Mouse (Mus musculus): ENCODE measurements at regions not wholly inside any gene's neighbourhood (a gene's known extent, or its start where the extent isn't known, plus 50 kb on each side); places are given as distances from the start of the nearest gene placed in this dataset.
"Not testable (repeated sequence)": the region's sequence is repeated elsewhere in the genome, so short reads cannot be mapped to it uniquely, and the experiment has no call there.

GRCm38 (mm10) chr4:18349157-18349556 lies 1256.1 kb upstream of the Gm12353 start:
- H3K9me3 ChIP-seq (ENCODE audit: low read length) = no peaks in the 10 kb centered on the region
- no peaks in the 10 kb centered on the region for H3K4me1 ChIP-seq (ENCODE audit: insufficient read depth, low read length)
- no peaks in the 10 kb centered on the region for H3K27me3 ChIP-seq (ENCODE audit: insufficient read depth, low read length)
- TF ChIP-seq CTCF (IDR thresholded peaks at IDR 0.05) = no peak
- H3K27ac ChIP-seq (ENCODE audit: low read depth, low read length) = no peak overlapping the region
- H3K9ac ChIP-seq (replicated peaks; ENCODE audit: low read length, poor library complexity, severe bottlenecking) = no peak overlapping the region
- ATAC-seq (ENCODE audit: low FRiP score) (no peak), DNase-seq (ENCODE audit: low spot score) (no peak)
- H3K4me3 ChIP-seq (ENCODE audit: low read depth, low read length) = no peak overlapping the region
- H3K4me2 ChIP-seq (ENCODE audit: low read depth, low read length, poor library complexity, severe bottlenecking) = no peak overlapping the region
- no peaks in the 10 kb centered on the region for H3K36me3 ChIP-seq (ENCODE audit: insufficient read depth, low read length)

DNA sequence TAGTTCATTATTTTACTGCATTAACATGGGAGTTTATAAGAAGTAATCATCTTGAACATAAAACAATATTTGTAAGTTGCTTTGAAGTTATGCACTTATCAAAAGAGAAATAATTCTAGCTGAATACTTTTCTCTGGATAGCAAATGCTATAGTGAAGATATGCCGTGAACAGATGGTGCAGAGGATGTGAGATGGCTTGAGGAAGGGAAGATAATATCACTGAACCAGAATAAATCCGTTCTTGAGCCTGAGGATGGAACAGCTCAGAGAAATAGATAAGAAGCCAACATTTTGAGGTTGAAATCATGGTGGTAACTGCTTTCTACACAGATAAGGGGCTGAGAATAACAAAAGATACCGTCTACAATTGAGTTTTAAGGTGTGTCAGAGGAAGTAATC lies 1239.7 kb upstream of the Gm12353 start:
- 70% methylated on average over 3 of the region's 3 CpGs for WGBS
- ATAC-seq (ENCODE audit: low FRiP score) (no peak), DNase-seq (ENCODE audit: low spot score) (no peak)
- Histone ChIP-seq H3K27ac (ENCODE audit: low read depth, low read length) (no peak overlapping the region), H3K9me3 (ENCODE audit: low read length) (no peaks in the 10 kb centered on the region), H3K4me2 (ENCODE audit: low read depth, low read length, poor library complexity, severe bottlenecking) (no peak overlapping the region), H3K36me3 (ENCODE audit: insufficient read depth, low read length) (no peaks in the 10 kb centered on the region), H3K4me3 (ENCODE audit: low read depth, low read length) (no peak overlapping the region), H3K27me3 (ENCODE audit: insufficient read depth, low read length) (no peaks in the 10 kb centered on the region), H3K4me1 (ENCODE audit: insufficient read depth, low read length) (no peaks in the 10 kb centered on the region), H3K9ac (replicated peaks; ENCODE audit: low read length, poor library complexity, severe bottlenecking) (no peak overlapping the region)
- no peak for TF ChIP-seq CTCF (IDR thresholded peaks at IDR 0.05)

DNA sequence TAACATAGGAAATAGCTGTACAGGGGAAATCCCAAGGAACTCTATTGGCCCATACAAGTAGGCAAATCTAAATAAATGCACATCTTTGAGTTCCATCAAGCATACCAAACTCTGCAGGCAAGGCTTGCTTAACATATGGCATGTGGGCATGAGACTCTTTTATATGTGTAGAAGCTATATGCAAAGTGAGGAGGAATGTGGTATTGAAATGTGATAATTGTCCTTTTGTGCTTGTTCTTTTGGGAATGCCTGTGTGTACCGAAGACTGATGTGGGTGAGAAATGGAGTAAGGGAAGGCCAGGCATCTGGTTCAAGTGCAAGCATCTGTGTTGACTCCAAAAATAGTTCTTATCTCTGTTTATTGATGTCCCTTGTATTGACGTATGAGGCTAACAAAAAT lies 1239.3 kb upstream of the Gm12353 start:
- Histone ChIP-seq H3K9ac (replicated peaks; ENCODE audit: low read length, poor library complexity, severe bottlenecking) (no peak overlapping the region), H3K27me3 (ENCODE audit: insufficient read depth, low read length) (no peaks in the 10 kb centered on the region), H3K9me3 (ENCODE audit: low read length) (no peaks in the 10 kb centered on the region), H3K27ac (ENCODE audit: low read depth, low read length) (no peak overlapping the region), H3K36me3 (ENCODE audit: insufficient read depth, low read length) (no peaks in the 10 kb centered on the region), H3K4me3 (ENCODE audit: low read depth, low read length) (no peak overlapping the region), H3K4me1 (ENCODE audit: insufficient read depth, low read length) (no peaks in the 10 kb centered on the region), H3K4me2 (ENCODE audit: low read depth, low read length, poor library complexity, severe bottlenecking) (no peak overlapping the region)
- DNase-seq (ENCODE audit: low spot score) (no peak), ATAC-seq (ENCODE audit: low FRiP score) (no peak)
- no peak for TF ChIP-seq CTCF (IDR thresholded peaks at IDR 0.05)
- WGBS = 90% methylated on average over 2 of the region's 2 CpGs

DNA sequence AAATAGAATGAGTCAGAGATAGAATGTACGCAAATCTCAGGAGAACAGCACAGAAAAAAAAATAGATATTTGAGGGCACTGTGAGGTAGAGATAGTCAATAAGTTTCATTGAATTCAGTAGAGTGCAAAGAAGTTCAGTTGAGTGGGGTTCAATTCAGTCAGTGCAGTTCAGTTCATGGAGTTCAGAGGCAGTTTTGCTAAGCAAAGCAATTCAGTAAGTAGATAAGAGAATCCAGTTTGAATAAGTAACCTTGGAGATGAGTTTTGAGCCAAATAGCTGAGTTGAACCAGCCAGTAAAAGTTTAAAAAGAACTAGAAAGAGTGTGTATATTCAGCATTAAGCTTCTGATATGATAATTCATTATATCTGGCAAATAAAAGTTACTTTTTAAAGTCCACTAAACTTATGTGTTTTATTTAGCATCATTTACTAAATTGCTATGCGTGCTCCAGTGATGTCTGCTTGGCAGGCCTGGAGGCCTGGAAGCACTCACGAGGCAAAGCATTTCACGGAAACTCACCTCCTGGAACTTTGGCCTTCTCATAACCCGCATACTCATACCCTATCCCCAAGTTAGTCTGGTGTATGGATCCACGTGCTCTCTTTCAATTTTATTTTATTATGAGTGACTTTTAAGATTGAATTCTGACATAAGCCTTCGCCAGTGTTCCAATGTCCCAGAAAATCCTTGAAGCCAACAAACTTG lies 1210.3 kb upstream of the Gm12353 start:
- H3K9me3 ChIP-seq (ENCODE audit: low read length) = no peaks in the 10 kb centered on the region
- H3K4me1 ChIP-seq (ENCODE audit: insufficient read depth, low read length) = no peaks in the 10 kb centered on the region
- no peaks in the 10 kb centered on the region for H3K27me3 ChIP-seq (ENCODE audit: insufficient read depth, low read length)
- DNase-seq (ENCODE audit: low spot score) (no peak), ATAC-seq (ENCODE audit: low FRiP score) (no peak)
- WGBS = 53% methylated on average over 7 of the region's 7 CpGs
- no peak overlapping the region for H3K4me2 ChIP-seq (ENCODE audit: low read depth, low read length, poor library complexity, severe bottlenecking)
- no peak for TF ChIP-seq CTCF (IDR thresholded peaks at IDR 0.05)
- H3K4me3 ChIP-seq (ENCODE audit: low read depth, low read length) = no peak overlapping the region
- H3K36me3 ChIP-seq (ENCODE audit: insufficient read depth, low read length) = no peaks in the 10 kb centered on the region
- H3K9ac ChIP-seq (replicated peaks; ENCODE audit: low read length, poor library complexity, severe bottlenecking) = no peak overlapping the region
- no peak overlapping the region for H3K27ac ChIP-seq (ENCODE audit: low read depth, low read length)

GRCm38 (mm10) chr4:18395528-18396128 lies 1209.6 kb upstream of the Gm12353 start:
- not testable (repeated sequence) for H3K27me3 ChIP-seq (ENCODE audit: insufficient read depth, low read length); H3K36me3 ChIP-seq (ENCODE audit: insufficient read depth, low read length); H3K9ac ChIP-seq (replicated peaks; ENCODE audit: low read length, poor library complexity, severe bottlenecking); H3K4me3 ChIP-seq (ENCODE audit: low read depth, low read length); DNase-seq (ENCODE audit: low spot score); H3K27ac ChIP-seq (ENCODE audit: low read depth, low read length); ATAC-seq (ENCODE audit: low FRiP score); H3K9me3 ChIP-seq (ENCODE audit: low read length); H3K4me2 ChIP-seq (ENCODE audit: low read depth, low read length, poor library complexity, severe bottlenecking); H3K4me1 ChIP-seq (ENCODE audit: insufficient read depth, low read length)

- no peak for DNase-seq (ENCODE audit: low spot score)
- 64% methylated on average over 1 of the region's 1 CpGs for WGBS
Measured at GRCm38 (mm10) chr4:18410338-18410737, 1194.9 kb upstream of the Gm12353 start.

More at GRCm38 (mm10) chr4:18410338-18410737, 1194.9 kb upstream of the Gm12353 start:
- no peaks in the 10 kb centered on the region for H3K27me3 ChIP-seq (ENCODE audit: insufficient read depth, low read length)
- H3K9ac ChIP-seq (replicated peaks; ENCODE audit: low read length, poor library complexity, severe bottlenecking) = no peak overlapping the region
- H3K4me1 ChIP-seq (ENCODE audit: insufficient read depth, low read length) = no peaks in the 10 kb centered on the region
- no peak overlapping the region for H3K4me3 ChIP-seq (ENCODE audit: low read depth, low read length)
- no peaks in the 10 kb centered on the region for H3K36me3 ChIP-seq (ENCODE audit: insufficient read depth, low read length)
- no peaks in the 10 kb centered on the region for H3K9me3 ChIP-seq (ENCODE audit: low read length)
- no peak overlapping the region for H3K27ac ChIP-seq (ENCODE audit: low read depth, low read length)
- no peak for ATAC-seq (ENCODE audit: low FRiP score)
- TF ChIP-seq CTCF (IDR thresholded peaks at IDR 0.05) = no peak
- no peak overlapping the region for H3K4me2 ChIP-seq (ENCODE audit: low read depth, low read length, poor library complexity, severe bottlenecking)
